Mouse (Mus musculus): ENCODE results near the gene Gm9887. TPM values are rescaled to one million over a fixed set of nuclear protein-coding genes. Genes with fewer than 3 reads are reported as not detected.

Gene Gm9887
- total RNA-seq, 2 experiments from 2014 or later: 0.70 to 0.89 TPM

DNA sequence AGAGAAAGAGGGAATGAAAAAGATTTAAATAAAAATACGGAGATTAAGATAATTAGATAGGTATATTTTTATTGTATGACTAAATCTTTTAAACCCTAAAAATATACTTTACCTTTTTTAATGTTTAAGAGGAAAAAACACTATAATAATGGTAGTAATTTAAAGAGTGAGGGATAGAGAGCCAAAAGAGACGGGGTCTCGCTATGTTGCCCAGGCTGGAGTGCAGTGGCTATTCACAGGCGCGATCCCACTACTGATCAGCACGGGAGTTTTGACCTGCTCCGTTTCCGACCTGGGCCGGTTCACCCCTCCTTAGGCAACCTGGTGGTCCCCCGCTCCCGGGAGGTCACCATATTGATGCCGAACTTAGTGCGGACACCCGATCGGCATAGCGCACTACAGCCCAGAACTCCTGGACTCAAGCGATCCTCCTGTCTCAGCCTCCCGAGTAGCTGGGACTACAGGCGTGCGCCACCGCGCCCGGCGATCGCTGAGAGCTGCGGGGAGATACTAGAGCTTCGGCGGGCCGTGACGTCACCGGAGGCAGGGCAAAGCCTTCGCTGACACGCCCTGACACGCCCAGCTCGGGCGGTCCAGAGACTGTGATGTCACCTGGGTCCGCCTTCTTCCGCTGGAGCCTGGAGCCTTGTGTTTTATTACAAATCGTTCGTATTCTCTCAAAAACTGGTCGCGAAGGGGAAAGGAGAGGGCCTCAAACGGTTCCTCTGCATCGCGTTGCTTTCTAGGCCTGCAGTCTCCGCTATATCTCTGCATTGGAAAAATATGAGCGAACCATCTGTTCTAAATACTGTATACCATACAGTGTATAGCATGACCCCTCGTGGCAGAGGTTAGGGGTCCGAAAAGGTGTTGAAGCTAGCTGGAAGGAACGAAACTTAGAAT, 11.0 kb downstream of the Gm9887 start:
- DNase-seq (ENCODE audit: low spot score in 2 of 2): peak; percentile 100

DNA sequence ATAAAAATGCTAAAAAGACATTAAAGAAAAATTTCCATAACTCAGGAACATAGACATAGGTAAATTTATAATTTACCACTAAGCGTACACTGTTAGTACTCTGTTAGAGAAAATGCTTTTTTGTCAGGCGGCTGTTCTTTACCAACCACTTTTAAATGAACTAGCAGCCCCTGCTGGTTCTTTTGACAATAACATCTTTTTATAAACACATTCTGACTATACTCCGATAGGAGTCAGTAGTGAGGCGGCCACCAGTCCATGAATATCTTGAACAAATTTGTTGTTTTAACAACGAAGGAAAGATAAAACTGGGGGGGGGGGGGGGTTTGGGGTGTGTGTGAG, 11.6 kb downstream of the Gm9887 start:
- peak in 1 of 2 experiments; percentile 28 for DNase-seq (ENCODE audit: low spot score in 2 of 2)

DNA sequence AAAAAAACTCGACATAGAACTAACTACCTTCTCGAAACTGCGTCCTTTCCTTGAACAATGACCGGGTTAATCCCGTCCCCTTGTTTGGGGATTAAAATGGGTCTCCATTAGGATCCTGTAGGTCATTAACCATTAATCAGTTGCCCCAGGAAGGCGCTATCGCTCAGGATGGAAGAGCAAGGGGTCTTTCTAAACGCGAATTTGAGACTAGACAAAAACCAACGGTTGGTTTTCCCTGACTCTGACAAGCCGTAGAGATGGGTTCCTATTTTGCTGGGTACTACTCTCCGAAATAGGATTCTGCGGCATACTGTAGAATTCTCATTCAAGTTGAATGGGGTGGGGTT, 15.0 kb downstream of the Gm9887 start:
- DNase-seq (ENCODE audit: low spot score in 2 of 2): no peak

DNA sequence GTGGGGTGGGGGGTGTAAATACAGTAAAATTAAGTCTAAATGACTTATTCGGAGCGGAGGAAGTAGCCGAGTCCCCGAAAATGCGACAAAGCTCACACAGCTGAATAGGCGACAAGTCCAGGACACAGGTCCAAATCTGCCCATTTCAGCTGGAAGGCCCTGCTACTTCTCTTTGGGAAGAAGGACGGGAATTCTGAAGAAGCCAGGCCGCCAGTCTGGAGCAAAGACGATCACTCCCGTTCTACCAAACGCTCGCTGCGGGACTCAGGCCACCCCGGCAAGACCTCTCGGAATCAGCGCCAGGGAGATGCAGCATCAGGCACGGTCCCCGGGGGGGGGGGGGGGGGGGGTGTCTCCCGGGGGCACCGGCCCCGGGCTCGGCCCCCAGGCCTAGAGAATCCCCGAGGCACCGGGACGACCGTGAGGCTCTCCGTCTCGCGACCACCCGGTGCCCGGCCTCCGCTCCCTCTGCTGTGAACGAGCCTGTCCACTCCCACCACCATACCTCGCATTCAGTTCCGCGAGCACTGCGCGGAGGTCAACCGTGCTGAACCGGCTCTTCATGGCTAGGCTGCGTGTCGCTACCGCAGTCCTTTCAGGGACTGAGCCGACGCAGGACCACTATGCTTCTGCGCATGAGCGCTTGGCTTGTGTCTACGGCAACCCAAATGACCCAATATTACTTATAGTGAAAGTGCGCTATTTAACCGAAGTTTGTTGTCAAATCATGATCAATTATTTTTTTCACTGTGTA, 15.5 kb downstream of the Gm9887 start, which contains the start of gene Nemf:
Gene Nemf (minus strand): TSS at position 620 of the 754 bp plus-strand sequence.
- DNase-seq (ENCODE audit: low spot score in 2 of 2): peak; percentile 82 to 84

DNA sequence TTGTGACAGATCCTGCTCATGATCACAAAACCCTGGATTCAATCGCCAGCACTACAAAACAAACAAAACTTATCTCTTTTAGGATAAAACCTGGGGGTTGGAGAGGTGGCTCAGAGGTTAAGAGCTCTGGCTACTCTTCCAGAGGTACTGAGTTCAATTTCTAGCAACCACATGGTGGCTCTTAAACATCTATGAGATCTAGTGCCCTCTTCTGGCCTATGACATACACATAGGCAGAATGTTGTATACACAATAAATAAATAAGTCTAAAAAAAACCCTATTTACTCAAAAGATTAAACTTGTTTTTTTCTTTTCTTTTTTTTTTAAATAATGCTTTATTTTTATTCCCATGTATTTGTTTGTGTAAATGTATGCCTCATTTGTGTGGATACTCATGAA, 20.6 kb downstream of the Gm9887 start:
- DNase-seq (ENCODE audit: low spot score in 2 of 2): no peak

DNA sequence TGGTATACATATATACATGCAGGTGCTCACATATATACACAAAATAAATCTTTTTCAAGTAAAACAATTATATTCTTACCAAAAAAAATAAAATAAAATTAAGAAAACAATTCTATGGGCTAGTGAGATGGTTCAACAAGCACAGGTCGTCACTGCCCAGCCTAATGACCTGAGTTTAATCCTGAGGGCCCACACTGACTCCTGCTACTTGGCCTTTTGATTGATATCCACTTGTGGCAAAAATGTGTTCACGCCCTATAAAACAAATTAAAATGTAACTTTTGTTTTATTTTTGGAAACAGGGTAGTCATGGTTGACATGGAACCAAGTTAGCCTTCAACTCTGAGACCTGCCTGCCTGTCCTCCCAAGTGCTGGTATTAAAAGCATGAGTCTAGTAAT, 22.3 kb downstream of the Gm9887 start:
- DNase-seq (ENCODE audit: low spot score in 2 of 2): no peak

DNA sequence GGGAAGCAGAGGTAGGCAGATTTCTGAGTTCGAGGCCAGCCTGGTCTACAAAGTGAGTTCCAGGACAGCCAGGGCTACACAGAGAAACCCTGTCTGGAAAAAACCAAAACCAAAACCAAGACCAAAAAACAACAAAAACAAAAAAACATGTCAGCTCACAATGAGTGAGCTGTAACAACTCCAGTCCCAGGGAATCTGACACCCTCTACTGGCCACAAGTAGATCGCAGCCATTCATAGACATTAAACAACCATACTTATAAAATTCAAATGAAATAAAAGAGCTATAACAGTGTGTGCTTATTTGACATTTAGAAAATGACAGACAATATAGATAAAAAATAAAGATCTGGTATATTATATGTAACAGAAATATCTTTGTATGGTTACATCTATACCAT, 38.7 kb downstream of the Gm9887 start:
- DNase-seq (ENCODE audit: low spot score in 2 of 2): peak in 1 of 2 experiments; percentile 16

DNA sequence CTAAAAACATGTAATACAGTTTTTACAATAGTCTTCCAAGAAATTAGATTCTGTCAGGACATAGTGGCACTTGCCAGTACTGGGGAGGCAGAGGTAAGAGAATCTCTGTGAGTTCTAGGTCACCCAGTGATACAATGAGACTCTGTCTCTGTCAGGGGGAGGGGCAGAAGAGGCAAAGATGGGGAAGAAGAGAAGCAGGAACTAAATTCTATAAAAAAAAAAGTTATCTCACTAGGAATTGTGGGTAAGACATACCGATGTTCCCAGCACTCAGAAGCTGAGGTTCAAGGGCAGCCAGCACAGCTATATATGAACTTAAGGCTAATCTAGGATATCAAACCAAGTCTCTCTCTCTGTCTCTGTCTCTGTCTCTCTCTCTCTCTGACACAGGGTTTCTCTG, 40.1 kb downstream of the Gm9887 start:
- no peak for DNase-seq (ENCODE audit: low spot score in 2 of 2)

DNA sequence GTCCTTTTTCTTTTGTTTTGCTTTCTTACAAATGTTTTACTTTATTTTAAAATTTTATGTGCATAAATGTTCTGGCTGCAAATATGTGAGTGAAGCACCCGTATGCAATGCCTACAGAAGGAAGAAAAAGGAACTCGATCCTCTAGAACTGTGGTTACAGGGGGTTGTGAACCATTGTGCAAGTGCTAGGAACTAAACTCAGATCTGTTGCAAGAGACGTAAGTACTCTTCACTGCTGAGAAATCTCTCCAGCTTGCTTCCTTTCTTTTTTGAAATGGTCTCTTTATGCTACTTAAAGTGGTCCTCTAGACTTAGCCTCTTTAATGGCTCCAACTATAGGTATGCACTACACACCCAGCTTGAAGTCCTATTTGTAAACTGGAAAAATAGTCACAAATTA, 41.1 kb downstream of the Gm9887 start:
- DNase-seq (ENCODE audit: low spot score in 2 of 2): no peak

Small RNA genes lying within 50 kb of the gene (microRNA-seq; reads per million reads assigned to microRNA genes)
- gene Gm47299 (ENCODE audit: borderline number of aligned reads in 2 of 2): 0 to 0.61 reads per million in 2 experiments
- gene Gm47305 (ENCODE audit: borderline number of aligned reads in 2 of 2): 0 reads per million in 2 experiments

Other genes starting within 250 kb of the Gm9887 start
- 1,000 to 10,000 TPM; 1,279 to 1,338 TPM for gene Rps29, start 213.3 kb downstream of the Gm9887 start, total RNA-seq (2021)
- not detected for gene Lrr1, start 203.6 kb downstream of the Gm9887 start, total RNA-seq (2021)
- gene Rpl36al, start 188.4 kb downstream of the Gm9887 start, total RNA-seq (2021): 100 to 1,000 TPM; 505 to 610 TPM
- 10 to 100 TPM; 43.1 to 62.8 TPM for gene Mgat2, start 188.3 kb downstream of the Gm9887 start, total RNA-seq (2021)
- gene Gm49383, start 175.4 kb downstream of the Gm9887 start, total RNA-seq (2021): 1 to 10 TPM; 3.3 to 4.5 TPM
- 1 to 10 TPM; 1.1 to 1.3 TPM for gene Dnaaf2, start 174.0 kb downstream of the Gm9887 start, total RNA-seq (2021)
- 1 to 10 TPM; 2.9 to 4.1 TPM for gene Gm49384, start 168.2 kb downstream of the Gm9887 start, total RNA-seq (2021)
- 1 to 10 TPM in 1 of 2 experiments, under 1 TPM in 1; 0.99 to 1.3 TPM for gene Pole2, start 144.3 kb downstream of the Gm9887 start, total RNA-seq (2021)
- 1 to 10 TPM; 7.0 to 8.5 TPM for gene Klhdc1, start 131.3 kb downstream of the Gm9887 start, total RNA-seq (2021)
- 10 to 100 TPM; 53.2 to 55.6 TPM for gene Klhdc2, start 75.8 kb downstream of the Gm9887 start, total RNA-seq (2021)
- 10 to 100 TPM; 40.3 to 48.6 TPM for gene Nemf, start 15.3 kb downstream of the Gm9887 start, total RNA-seq (2021)
- 100 to 1,000 TPM; 117 to 135 TPM for gene Arf6, start 308 bp downstream of the Gm9887 start, total RNA-seq (2021)
- gene Vcpkmt, start 210.6 kb upstream of the Gm9887 start, total RNA-seq (2021): 10 to 100 TPM; 11.9 to 13.3 TPM

Data from adrenal gland, adult 18-20 months (tissue).